Mouse (Mus musculus) cerebellum, adult 18-20 months (tissue): ENCODE measurements around the gene Gm20388.

ENCODE experiments used
- DNase-seq, 2 experiments: peaks; one replicate each; pipeline ENCODE4 v3.0.0; 2021

The Gm20388 gene

DNA sequence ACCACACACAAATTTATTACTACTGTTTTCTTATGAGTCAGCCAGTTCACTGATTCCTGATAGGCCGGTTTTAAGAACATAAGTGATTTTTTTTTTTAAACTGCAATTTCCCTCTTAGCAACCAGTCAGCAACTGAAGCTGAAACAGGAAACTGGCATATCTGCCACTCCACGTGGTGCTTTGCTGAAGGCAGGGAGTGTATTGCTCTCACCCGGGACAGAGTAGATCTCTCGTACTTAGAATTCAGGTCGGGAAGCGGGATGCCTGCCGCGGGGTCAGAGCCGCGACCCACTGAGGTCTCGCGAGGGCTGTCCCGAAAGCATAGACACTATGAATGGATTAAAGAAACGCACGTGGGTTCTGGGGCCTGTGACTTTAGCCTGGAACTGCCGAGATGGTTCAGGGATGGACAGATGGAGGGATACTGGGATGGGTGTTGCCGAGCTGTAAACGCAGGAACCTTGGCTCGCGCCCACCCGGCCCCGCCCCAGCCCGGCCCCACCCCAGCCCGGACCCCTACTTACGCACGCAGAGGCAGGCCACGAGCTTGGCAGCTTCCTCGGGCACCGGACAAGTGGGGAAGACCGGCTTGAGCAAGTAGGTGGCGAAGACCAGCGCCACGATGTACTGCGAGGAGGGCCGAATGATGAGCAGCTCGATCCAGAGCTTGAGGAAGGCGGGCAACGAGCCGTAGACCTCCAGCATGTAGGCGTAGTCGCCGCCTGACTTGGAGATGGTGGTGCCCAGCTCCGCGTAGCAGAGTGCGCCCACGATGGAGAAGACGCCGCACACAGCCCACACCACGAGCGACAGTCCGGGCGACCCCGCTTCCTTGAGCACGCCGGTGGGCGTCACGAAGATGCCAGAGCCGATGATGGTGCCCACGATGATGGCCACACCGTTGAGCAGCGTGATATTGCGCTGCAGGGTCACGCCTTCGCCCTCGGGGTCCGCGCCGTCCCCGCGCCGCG, 1996.2 kb downstream of the Gm20388 start:
- peak; percentile 47 to 51 for DNase-seq

DNA sequence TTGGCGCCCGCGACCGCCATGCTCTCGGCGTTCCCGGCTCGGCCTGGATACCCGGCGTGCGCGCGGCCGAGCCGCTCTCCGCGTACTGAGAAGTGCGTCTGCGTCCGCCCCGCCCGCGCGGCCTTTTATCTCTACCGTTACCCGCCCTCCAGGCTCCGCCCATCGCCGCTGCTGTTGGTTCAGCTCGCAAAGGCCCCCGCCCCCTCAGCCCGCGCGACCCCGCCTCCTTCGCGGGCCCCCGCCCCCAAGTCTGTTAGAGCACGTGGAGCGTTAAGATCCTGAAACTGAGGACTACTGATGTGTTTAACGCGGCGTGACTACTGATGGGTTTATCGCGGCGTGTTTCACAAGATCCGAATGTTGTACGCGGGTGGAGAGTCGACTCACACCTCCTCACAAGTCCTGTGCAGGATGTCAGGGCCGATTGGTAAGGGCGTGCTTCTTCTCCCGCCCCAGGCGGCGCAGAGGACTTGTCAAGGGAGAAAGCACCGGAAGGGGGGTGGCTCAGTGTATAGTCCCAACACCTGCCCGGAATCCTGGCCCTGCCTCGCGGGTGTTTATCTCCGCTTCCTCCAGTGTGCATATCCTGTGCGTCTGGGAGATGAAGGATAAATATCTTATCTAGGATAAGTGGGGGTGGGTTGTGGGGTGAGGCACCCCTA, 1997.1 kb downstream of the Gm20388 start, which contains the start of gene Slc7a5:
Gene Slc7a5 (minus strand): TSS at position 108 of the 662 bp plus-strand sequence.
- DNase-seq: peak; percentile 96 to 99

DNA sequence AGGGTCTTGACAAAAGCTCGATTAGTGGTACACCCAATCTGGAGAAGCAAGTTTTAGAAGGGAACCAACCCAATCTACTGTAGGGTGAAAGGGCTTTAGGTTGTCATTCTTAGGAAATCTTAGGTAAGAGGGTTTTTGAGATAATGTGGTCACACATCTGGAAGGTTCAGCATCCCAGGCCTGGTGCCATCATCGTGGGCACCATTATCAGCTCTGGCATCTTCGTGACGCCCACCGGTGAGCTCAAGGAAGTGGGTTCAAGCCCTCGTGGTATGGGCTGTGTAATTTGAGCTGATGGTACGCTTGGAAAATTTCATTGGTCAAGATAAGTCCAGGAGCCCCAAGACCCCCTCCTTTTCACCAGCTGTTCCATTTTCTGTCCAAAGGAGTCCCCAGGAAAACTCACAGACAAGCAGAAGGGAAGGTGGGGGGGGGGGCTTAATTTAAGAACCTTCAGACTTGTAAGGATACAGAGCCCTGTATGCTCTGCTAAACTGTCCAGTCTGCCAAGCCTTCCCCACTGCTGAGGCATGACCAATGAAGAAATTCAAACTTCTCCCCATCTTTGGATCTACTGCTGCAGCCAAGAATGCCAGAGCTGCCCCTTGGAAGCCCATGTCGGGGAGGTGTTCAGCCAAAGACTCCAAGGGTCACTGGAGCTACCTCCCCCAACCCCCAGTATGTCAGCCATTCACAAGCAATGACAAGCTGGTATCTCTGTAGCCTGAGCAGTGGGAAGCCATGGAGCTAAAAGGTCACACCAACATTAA, 1997.9 kb downstream of the Gm20388 start:
- DNase-seq: peak in 1 of 2 experiments; percentile 21

DNA sequence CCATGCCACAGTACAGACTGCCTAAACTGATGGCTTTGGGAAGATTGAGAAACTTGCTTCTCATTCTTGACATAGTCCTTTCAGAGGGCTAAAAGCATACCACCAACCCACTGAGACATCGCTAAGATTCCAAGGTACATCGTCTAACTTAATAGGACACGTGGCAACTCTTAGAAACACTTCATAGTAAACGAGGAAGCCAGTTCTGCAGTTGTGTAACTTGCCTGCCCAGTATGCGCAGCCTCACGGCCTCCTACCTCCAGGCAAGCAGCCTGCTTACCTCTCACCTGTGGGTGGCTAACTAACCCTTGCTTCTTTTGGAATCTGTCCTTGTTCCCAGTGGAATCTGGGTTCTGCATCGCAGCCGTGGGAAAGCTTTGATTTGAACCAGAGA, 1998.5 kb downstream of the Gm20388 start:
- peak in 1 of 2 experiments; percentile 10 for DNase-seq

DNA sequence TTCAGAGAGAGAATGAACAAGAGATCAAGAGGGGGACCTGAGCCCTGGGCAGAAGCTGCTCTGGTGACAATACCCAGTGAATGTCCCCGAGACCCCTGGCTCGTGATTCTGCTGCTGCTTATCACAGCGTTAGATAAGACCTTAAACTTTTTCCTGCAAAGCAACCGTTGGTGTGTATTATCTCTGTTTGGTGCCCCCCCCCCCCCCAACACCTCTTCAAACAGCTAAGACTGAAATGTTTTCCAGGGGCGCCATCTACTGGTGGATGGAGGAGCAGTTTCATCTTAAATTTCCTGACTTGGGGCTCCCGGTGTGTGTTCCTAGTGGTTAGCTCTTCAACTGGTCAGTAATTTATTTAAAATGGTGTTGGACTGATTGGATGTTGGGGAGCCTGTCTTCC, 1999.0 kb downstream of the Gm20388 start:
- peak; percentile 80 to 88 for DNase-seq

DNA sequence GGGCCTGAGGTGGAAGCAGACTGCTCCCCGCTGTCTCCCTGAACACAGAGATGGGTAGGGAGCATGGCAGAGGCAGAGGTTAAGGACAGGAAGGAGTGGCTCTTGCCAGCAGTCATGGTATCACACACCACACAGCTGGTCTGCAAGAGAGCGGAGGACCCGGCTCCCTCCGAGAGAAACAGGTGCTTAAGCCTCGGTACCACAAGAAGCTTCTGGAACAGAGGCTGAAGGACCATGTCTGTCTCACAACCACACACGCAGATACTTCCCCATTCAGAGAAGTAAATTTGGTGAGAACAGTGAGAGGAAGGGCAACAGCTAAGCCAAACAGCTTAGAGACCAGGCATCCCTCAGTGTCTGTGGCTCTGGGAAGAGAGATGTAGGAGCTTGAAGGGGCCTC, 2000.8 kb downstream of the Gm20388 start:
- DNase-seq: no peak

DNA sequence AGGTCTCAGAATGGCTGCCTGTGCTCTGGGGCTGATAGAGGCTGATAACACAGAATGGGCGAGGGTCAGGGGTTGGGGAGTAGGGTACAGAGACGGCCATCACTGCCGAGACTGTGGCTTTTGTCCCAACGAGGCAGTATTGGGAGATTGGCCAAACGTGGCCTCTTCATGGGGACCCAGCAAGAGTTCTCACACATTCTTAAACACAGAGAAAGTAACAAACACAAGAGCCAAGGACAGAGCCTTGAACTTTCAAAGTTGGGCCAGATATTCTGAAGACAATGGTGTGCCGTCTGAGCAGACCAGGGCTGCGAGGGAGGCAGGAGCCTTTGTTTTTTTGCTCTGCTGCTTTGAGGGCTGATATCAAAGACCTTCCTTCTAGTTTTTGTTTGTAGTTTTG, 2001.3 kb downstream of the Gm20388 start:
- no peak for DNase-seq

DNA sequence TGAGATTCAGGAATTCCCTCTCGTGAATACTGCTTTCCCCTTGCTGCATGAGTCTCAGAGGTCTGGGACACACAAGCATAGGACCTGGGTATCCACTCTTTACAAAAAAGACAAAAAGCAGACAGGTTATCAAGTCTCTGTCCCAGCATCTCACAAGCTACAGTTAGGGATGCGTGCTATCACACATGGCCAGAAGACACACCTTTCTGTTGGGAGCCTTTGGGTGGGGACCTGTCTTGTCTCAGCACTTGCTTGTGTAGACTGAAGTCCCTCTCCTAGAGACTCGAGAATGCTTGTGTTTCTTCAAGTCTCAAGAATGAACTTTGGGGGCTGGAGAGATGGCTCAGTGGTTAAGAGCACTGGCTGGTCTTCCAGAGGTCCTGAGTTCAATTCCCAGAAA, 2002.2 kb downstream of the Gm20388 start:
- DNase-seq: no peak

DNA sequence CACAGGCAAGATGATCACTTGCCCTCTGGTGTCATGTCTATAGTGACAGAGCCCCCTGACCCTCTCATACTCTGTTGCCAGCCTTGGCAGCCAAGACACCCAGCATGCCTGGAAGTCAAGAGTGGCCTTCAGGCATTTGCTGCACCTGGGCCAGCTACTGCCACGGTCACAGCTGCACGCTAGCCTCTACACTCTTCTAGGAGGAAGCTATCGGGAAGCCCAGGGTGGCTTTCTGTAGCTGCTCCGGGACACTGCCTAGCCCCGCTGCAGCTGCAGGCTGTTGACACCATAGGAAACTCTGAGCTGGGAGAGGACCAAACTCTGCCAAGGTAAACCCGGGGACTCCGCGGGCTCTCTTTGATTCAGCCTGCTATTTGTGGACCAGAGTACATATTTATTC, 2002.7 kb downstream of the Gm20388 start:
- no peak for DNase-seq

DNA sequence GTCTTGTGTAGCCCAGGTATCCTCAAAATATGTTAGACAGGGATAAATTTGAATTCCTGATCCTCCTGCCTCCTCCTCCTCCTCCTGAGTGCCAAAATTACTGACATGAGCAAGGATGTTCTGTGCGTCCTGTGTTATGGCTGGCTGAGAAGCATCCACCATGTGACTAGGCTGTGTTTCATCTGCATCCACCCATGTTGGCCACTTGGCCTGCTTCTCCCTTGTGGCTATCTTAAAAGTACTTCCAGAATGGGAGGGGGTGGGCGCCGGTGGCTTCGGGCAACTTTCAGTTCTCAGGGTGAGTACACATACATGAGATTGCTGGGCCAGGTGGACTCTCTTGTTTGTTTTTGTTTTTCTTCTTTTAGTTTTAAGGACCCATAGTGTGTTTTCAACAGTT, 2008.5 kb downstream of the Gm20388 start:
- DNase-seq: no peak

DNA sequence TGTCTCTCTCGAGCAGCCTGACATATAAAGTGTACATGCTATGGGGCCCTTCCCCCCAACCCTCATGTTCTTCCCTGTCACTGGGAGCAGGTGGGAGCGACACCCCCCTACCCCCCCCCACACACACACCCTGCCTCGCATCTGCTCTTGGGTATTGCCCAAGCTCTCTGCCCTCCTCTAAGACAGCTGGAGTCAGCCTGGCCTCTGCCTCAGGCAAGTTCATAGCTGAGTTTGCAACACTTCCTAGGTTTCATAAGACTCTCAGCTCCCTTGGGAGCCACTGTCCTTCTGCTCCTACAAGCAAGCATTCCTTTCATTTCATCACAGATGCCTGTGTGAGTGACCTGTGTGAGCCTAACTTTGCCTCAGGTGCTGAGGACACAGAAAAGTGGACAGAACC, 2009.1 kb downstream of the Gm20388 start:
- no peak for DNase-seq

DNA sequence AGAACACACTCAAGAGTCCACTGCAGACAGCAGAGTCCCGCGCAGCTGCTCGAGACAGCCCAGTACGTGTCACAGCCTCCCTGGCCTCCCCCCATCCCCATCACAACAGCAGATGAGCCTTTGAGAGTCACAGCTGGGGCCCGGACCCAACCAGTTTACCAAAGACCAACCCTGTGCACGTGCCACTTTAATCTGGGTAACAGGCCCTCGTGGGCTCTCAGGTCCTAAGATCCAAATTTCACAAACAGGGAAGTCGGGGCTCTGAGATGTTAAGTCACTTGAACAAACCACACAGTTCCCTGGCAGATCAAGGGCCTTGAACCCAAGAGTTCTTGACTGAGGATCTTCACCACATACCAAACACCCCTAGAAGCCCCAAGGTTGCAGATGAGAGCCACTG, 2010.9 kb downstream of the Gm20388 start:
- no peak for DNase-seq

DNA sequence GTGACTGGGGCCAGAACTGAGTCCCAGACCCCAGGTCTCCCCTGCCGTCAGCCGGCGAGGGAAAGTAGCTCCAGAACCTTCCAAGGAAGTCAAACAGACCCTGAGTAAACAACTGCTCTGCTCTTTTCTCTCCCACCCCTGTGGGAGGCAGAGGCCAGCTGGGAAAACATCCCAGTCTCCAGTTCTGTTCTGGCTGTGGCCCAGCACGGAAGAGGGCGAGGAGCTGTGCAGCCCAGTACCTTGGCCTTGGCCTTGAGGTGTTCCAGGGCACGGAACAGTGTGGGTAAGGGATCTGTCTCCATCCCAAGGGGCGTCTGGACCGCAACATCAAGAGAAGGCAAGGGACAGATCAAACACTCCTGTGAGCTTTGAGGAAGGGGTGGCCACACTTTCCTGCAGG, 2011.5 kb downstream of the Gm20388 start:
- DNase-seq: no peak

DNA sequence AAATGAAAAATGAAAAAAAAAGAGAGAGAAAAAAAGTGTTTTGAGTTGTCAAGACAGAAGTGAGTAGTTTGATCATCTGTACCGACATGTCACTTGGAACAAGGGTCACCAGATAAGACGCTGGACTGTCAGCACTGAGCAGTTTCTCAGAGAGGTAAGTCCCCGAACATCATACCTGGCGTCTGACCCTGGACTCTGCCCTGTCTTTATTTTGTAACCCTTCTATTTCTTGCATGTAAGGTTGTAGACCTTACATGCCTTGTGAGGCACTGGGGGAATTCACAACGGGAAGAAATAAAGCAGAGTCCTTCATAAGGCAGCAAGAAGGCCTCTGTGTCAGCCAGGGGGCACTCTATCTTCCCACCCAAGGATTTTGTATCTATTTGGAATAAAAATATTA, 2014.0 kb downstream of the Gm20388 start:
- DNase-seq: no peak

DNA sequence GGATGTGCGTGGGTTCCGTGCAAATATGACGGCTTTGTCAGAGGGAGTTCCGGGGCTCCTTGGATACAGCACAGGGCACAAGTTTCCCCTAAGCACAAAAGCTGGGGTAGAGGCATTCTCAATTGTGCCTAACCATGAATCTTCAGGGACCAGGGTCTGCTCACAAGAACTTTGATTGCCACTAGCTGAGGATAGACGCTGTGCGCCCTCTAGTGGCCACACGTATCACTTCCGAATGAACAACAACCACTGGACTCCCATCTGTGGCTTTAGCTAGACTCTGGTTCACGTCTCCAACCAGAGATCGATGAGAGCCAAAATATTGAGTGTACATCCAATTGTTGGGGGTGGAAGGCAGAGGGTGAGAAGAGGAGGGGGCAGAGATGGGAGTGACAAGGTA, 2015.0 kb downstream of the Gm20388 start:
- peak; percentile 77 to 86 for DNase-seq

DNA sequence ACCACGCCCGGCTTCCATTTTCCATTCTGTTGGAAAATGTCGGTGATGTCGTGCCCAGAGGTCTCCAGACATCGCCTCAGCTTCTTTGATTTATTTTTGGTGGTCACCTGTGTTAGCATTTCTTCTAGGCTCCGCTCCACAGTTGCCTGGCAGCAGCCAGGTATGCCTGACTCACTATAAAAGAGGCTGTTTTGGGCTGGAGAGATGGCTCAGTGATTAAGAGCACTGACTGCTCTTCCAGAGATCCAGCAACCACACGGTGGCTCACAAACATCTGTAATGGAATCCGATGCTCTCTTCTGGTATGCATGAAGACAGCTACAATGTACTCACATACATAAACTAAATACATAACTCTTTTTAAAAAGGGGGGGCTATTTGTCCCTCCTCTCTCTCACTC, 2015.6 kb downstream of the Gm20388 start:
- DNase-seq: no peak

DNA sequence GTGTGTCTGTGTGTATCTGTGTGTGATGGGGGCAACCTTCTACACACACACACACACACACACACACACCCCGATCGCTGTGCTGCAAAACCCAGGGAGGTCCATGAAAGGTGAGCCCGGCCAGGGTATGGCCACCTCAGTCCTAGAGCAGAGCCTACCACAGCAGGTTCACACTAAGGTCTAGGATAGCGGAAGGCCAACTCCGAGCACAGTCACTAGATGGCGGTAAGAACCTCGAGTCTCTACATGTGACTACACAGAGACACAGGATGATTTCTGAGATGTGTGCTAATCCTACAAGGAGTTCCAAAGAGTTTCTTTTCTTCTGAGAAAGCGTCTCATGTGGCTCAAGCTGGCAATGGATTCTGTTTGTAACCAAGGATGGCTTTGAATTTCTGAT, 2016.7 kb downstream of the Gm20388 start:
- peak; percentile 56 to 57 for DNase-seq

DNA sequence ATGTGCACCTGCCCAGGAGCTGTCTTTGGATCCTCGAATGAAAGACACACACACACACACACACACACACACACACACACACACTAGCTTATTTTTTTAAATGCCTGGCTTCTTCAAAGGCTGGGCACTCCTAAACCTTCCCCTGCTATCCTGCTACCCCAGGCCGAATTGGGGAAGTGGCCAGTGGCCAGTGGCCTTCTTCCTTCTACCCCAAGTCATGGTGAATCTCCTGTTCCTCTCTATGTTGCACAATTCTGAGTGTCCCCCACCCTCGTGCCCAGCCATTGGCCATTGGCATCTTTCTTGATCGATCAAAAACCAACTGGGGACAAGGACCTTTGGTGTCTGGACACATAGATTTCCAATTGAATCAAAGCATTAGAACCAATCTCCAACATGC, 2019.4 kb downstream of the Gm20388 start:
- DNase-seq: no peak

DNA sequence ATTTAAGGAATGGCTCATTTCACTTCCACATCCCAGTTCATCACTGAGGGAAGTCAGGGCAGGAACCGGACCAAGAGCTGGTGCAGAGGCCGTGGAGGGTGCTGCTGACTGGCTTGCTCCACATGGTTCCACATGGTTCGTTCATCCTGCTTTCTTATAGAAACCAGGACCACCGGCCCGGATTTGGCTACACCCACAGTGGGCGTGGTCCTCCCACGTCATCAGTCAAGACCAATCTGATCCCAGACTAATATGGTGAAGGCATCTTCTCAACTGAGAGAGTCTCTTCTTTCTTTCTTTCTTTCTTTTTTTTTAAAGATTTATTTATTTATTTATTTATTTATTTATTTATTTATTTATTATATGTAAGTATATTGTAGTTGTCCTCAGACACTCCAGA, 2020.9 kb downstream of the Gm20388 start:
- no peak for DNase-seq

DNA sequence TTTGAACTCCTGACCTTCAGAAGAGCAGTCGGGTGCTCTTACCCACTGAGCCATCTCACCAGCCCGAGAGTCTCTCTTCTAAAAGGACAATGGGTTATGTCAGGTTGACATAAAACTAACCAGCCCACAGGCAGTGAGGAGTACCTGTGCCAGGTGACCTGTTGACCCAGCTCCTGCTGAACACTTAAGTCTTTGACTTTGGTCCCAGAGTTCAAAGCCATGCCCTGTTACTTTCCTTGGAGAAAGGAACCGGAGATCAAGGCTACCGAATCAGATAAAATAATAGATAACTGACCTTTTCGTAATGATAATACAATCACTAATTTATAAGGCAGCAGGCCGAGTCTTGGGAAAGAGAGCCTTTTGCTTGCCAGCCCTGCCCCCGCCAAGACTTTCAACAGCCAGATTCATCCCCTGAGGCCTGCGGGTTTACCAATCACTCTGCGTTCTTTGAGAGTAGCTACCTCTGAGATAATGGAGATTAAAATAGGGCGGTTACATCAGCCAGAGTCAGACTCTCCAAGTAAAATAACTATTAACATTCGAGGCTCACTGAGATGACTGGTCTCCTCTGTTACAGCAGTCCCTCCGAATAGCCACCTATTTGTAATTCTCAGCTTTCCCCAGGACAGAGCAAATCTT, 2021.5 kb downstream of the Gm20388 start:
- DNase-seq: no peak

DNA sequence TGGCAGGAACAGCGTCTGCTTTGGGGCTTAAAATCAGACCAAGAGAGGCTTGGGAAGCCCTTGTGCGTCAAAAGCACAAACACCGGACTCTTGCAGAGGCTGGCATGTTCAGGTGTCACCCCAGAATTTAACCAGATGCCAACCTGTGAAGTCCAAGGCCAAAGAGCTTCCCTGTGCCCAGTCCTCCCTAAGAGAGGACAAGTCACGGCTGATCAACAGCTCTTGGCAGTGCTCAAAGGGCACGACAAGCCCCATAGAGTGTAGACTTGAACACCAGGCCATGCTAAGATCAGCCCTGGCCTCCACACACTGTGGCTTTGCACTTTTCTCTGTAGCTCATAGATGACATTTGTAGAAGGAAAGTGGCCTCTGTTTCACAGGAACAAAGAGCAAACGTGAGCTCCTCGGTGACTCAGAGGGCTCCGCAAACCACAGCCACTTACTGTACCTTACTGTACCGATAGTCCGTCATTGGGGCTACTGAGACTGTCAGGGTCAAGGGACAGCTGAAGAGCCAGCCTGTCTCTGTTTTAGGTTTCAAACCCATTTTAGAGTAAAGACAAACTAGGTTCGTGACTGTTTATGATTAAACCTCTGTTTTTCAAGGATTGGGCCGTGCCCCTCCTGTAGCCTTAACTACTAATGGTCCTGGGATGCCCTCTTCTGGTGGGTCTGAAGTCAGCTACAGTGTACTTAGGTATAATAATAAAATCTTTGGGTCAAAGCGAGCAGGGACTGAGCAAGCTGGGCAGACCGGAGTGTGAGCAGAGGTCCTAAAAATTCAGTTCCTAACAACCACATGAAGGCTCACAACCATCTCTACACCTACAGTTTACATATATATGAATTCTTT, 2022.3 kb downstream of the Gm20388 start:
- no peak for DNase-seq

DNA sequence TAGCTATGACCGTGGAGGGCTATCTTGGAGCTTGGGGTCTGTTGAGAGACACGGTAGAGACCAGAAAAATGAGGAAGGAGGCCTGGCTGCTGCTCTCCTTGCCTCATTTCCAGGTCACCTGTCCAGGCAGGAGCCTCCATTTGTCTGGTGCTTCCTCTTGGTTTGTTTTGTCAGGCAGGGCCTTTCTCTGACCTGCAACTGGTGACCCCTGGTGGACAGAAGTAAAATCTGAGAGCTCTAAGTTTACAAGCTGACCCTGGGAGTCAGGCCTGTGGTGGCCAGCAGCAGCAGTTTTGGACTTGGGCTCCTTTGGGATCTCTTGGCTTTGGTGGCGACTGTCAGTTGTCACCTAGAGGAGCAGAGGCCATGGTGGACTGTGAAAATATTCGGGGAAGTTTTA, 2023.9 kb downstream of the Gm20388 start:
- peak; percentile 41 to 60 for DNase-seq
